Mouse (Mus musculus): ENCODE results near the gene Ces2g. TPM values are rescaled to one million over a fixed set of nuclear protein-coding genes. Genes with fewer than 3 reads are reported as not detected.

Gene Ces2g
- polyA plus RNA-seq (2011; ENCODE audit: insufficient read depth, insufficient read length, low read depth, missing spikeins) = 0.41 TPM in 1 of 2 replicates, not detected in the other

- Histone ChIP-seq H3K27ac (ENCODE audit: insufficient read depth, low read length) (no peak within 1 kb of the TSS), H3K4me1 (ENCODE audit: control insufficient read depth, insufficient read depth, low read length) (no peaks in the 10 kb centered on the region), H3K4me3 (ENCODE audit: low read depth, low read length) (no peak within 1 kb of the TSS), H3K9ac (ENCODE audit: low read depth, poor library complexity, severe bottlenecking) (no peak within 1 kb of the TSS), H3K27me3 (ENCODE audit: control insufficient read depth, insufficient read depth, low read length, poor library complexity, severe bottlenecking) (no peaks in the 10 kb centered on the region; the same call in 1 of the 2 replicates), H3K36me3 (ENCODE audit: control insufficient read depth, insufficient read depth, low read length, poor library complexity, severe bottlenecking) (no peaks in the 10 kb centered on the region), H3K9me3 (replicated peaks; ENCODE audit: control insufficient read depth, insufficient read depth, low read length, poor library complexity, severe bottlenecking) (no peaks in the 10 kb centered on the region)
- TF ChIP-seq EP300 (IDR thresholded peaks at IDR 0.05; ENCODE audit: insufficient read depth, low read depth, low read length) = no peak
Measured at GRCm38 (mm10) chr8:104961537-104961961, at the start of gene Ces2g. Gene Ces2g (plus strand): TSS chr8:104961718.

GRCm38 (mm10) chr8:104925972-104926596 lies 35.4 kb upstream of the Ces2g start, which contains the start of gene Ces2e:
Gene Ces2e (plus strand): TSS chr8:104926260.
- H3K9me3 ChIP-seq (replicated peaks; ENCODE audit: control insufficient read depth, insufficient read depth, low read length, poor library complexity, severe bottlenecking) = no peaks in the 10 kb centered on the region
- no peaks in the 10 kb centered on the region for H3K4me1 ChIP-seq (ENCODE audit: control insufficient read depth, insufficient read depth, low read length)
- no peaks in the 10 kb centered on the region for H3K36me3 ChIP-seq (ENCODE audit: control insufficient read depth, insufficient read depth, low read length, poor library complexity, severe bottlenecking)
- no peak within 1 kb of the TSS for H3K27ac ChIP-seq (ENCODE audit: insufficient read depth, low read length)
- no peak within 1 kb of the TSS for H3K4me3 ChIP-seq (ENCODE audit: low read depth, low read length)
- no peaks in the 10 kb centered on the region for H3K27me3 ChIP-seq (ENCODE audit: control insufficient read depth, insufficient read depth, low read length, poor library complexity, severe bottlenecking)
- TF ChIP-seq POLR2A (IDR thresholded peaks at IDR 0.05; ENCODE audit: insufficient read depth, low read length) = no peak
- no peak for TF ChIP-seq CTCF (IDR thresholded peaks at IDR 0.05; ENCODE audit: low read depth, low read length)
- TF ChIP-seq EP300 (IDR thresholded peaks at IDR 0.05; ENCODE audit: insufficient read depth, low read depth, low read length) = no peak
- H3K9ac ChIP-seq (ENCODE audit: low read depth, poor library complexity, severe bottlenecking) = no peak within 1 kb of the TSS

GRCm38 (mm10) chr8:104927301-104927700 lies 34.2 kb upstream of the Ces2g start:
- Histone ChIP-seq H3K27ac (ENCODE audit: insufficient read depth, low read length) (no peak overlapping the region), H3K9me3 (replicated peaks; ENCODE audit: control insufficient read depth, insufficient read depth, low read length, poor library complexity, severe bottlenecking) (no peaks in the 10 kb centered on the region), H3K27me3 (ENCODE audit: control insufficient read depth, insufficient read depth, low read length, poor library complexity, severe bottlenecking) (no peaks in the 10 kb centered on the region), H3K4me3 (ENCODE audit: low read depth, low read length) (no peak overlapping the region), H3K4me1 (ENCODE audit: control insufficient read depth, insufficient read depth, low read length) (no peaks in the 10 kb centered on the region), H3K36me3 (ENCODE audit: control insufficient read depth, insufficient read depth, low read length, poor library complexity, severe bottlenecking) (no peaks in the 10 kb centered on the region), H3K9ac (ENCODE audit: low read depth, poor library complexity, severe bottlenecking) (no peak overlapping the region)
- TF ChIP-seq EP300 (IDR thresholded peaks at IDR 0.05; ENCODE audit: insufficient read depth, low read depth, low read length) = no peak
- TF ChIP-seq POLR2A (IDR thresholded peaks at IDR 0.05; ENCODE audit: insufficient read depth, low read length) = no peak
- no peak for TF ChIP-seq CTCF (IDR thresholded peaks at IDR 0.05; ENCODE audit: low read depth, low read length)

- H3K9me3 ChIP-seq (replicated peaks; ENCODE audit: control insufficient read depth, insufficient read depth, low read length, poor library complexity, severe bottlenecking) = no peaks in the 10 kb centered on the region
Measured at GRCm38 (mm10) chr8:104944665-104945064, 16.9 kb upstream of the Ces2g start.

GRCm38 (mm10) chr8:104947056-104947455 lies 14.5 kb upstream of the Ces2g start, which contains the start of gene Ces2f:
Gene Ces2f (plus strand): TSS chr8:104947356.
- no peaks in the 10 kb centered on the region; the same call in 1 of the 2 replicates for H3K27me3 ChIP-seq (ENCODE audit: control insufficient read depth, insufficient read depth, low read length, poor library complexity, severe bottlenecking)
- no peaks in the 10 kb centered on the region for H3K4me1 ChIP-seq (ENCODE audit: control insufficient read depth, insufficient read depth, low read length)
- H3K4me3 ChIP-seq (ENCODE audit: low read depth, low read length) = no peak within 1 kb of the TSS
- TF ChIP-seq POLR2A (IDR thresholded peaks at IDR 0.05; ENCODE audit: insufficient read depth, low read length) (no peak), CTCF (IDR thresholded peaks at IDR 0.05; ENCODE audit: low read depth, low read length) (no peak), EP300 (IDR thresholded peaks at IDR 0.05; ENCODE audit: insufficient read depth, low read depth, low read length) (no peak)
- no peak within 1 kb of the TSS for H3K9ac ChIP-seq (ENCODE audit: low read depth, poor library complexity, severe bottlenecking)
- H3K36me3 ChIP-seq (ENCODE audit: control insufficient read depth, insufficient read depth, low read length, poor library complexity, severe bottlenecking) = no peaks in the 10 kb centered on the region
- H3K27ac ChIP-seq (ENCODE audit: insufficient read depth, low read length) = no peak within 1 kb of the TSS
- no peaks in the 10 kb centered on the region for H3K9me3 ChIP-seq (replicated peaks; ENCODE audit: control insufficient read depth, insufficient read depth, low read length, poor library complexity, severe bottlenecking)

More at GRCm38 (mm10) chr8:104944665-104945064, 16.9 kb upstream of the Ces2g start:
- H3K4me1 ChIP-seq (ENCODE audit: control insufficient read depth, insufficient read depth, low read length) = no peaks in the 10 kb centered on the region
- H3K36me3 ChIP-seq (ENCODE audit: control insufficient read depth, insufficient read depth, low read length, poor library complexity, severe bottlenecking) = no peaks in the 10 kb centered on the region
- no peak overlapping the region for H3K27ac ChIP-seq (ENCODE audit: insufficient read depth, low read length)
- no peaks in the 10 kb centered on the region; the same call in 1 of the 2 replicates for H3K27me3 ChIP-seq (ENCODE audit: control insufficient read depth, insufficient read depth, low read length, poor library complexity, severe bottlenecking)
- TF ChIP-seq CTCF (IDR thresholded peaks at IDR 0.05; ENCODE audit: low read depth, low read length) = no peak
- TF ChIP-seq EP300 (IDR thresholded peaks at IDR 0.05; ENCODE audit: insufficient read depth, low read depth, low read length) = no peak
- TF ChIP-seq POLR2A (IDR thresholded peaks at IDR 0.05; ENCODE audit: insufficient read depth, low read length) = no peak
- H3K4me3 ChIP-seq (ENCODE audit: low read depth, low read length) = no peak overlapping the region
- no peak overlapping the region for H3K9ac ChIP-seq (ENCODE audit: low read depth, poor library complexity, severe bottlenecking)

GRCm38 (mm10) chr8:104949031-104949430 lies 12.5 kb upstream of the Ces2g start:
- H3K4me1 ChIP-seq (ENCODE audit: control insufficient read depth, insufficient read depth, low read length) = no peaks in the 10 kb centered on the region
- no peak overlapping the region for H3K4me3 ChIP-seq (ENCODE audit: low read depth, low read length)
- no peaks in the 10 kb centered on the region; the same call in 1 of the 2 replicates for H3K27me3 ChIP-seq (ENCODE audit: control insufficient read depth, insufficient read depth, low read length, poor library complexity, severe bottlenecking)
- H3K36me3 ChIP-seq (ENCODE audit: control insufficient read depth, insufficient read depth, low read length, poor library complexity, severe bottlenecking) = no peaks in the 10 kb centered on the region
- H3K9me3 ChIP-seq (replicated peaks; ENCODE audit: control insufficient read depth, insufficient read depth, low read length, poor library complexity, severe bottlenecking) = no peaks in the 10 kb centered on the region
- H3K27ac ChIP-seq (ENCODE audit: insufficient read depth, low read length) = no peak overlapping the region
- no peak overlapping the region for H3K9ac ChIP-seq (ENCODE audit: low read depth, poor library complexity, severe bottlenecking)
- no peak for TF ChIP-seq POLR2A (IDR thresholded peaks at IDR 0.05; ENCODE audit: insufficient read depth, low read length)
- no peak for TF ChIP-seq EP300 (IDR thresholded peaks at IDR 0.05; ENCODE audit: insufficient read depth, low read depth, low read length)
- no peak for TF ChIP-seq CTCF (IDR thresholded peaks at IDR 0.05; ENCODE audit: low read depth, low read length)

All from ES-Bruce4 (cell line).